Mouse (Mus musculus): ENCODE measurements around the gene Proca1.
"Not testable (repeated sequence)": the region's sequence is repeated elsewhere in the genome, so short reads cannot be mapped to it uniquely, and the experiment has no call there.

Gene Proca1

GRCm38 (mm10) chr11:78182961-78183844, 10.0 kb upstream of the Proca1 start, which contains the start of gene Rpl23a:
TSS of gene Rpl23a (minus strand) at chr11:78183584.
- DNase-seq: peak; percentile 83

- no peak for DNase-seq
Measured at GRCm38 (mm10) chr11:78183884-78184514, 9.2 kb upstream of the Proca1 start.

- not testable (repeated sequence) for DNase-seq
Measured at GRCm38 (mm10) chr11:78184702-78185101, 8.5 kb upstream of the Proca1 start.

- DNase-seq: peak; percentile 92
Measured at GRCm38 (mm10) chr11:78188331-78189233, 4.6 kb upstream of the Proca1 start, which contains the start of gene Rab34. TSS of gene Rab34 (plus strand) at chr11:78188430.

GRCm38 (mm10) chr11:78189234-78190040, 3.8 kb upstream of the Proca1 start:
- DNase-seq: peak; percentile 89

GRCm38 (mm10) chr11:78190041-78190440, 3.2 kb upstream of the Proca1 start:
- peak; percentile 75 for DNase-seq

GRCm38 (mm10) chr11:78194411-78195100, 1.4 kb downstream of the Proca1 start:
- peak; percentile 90 for DNase-seq

DNA sequence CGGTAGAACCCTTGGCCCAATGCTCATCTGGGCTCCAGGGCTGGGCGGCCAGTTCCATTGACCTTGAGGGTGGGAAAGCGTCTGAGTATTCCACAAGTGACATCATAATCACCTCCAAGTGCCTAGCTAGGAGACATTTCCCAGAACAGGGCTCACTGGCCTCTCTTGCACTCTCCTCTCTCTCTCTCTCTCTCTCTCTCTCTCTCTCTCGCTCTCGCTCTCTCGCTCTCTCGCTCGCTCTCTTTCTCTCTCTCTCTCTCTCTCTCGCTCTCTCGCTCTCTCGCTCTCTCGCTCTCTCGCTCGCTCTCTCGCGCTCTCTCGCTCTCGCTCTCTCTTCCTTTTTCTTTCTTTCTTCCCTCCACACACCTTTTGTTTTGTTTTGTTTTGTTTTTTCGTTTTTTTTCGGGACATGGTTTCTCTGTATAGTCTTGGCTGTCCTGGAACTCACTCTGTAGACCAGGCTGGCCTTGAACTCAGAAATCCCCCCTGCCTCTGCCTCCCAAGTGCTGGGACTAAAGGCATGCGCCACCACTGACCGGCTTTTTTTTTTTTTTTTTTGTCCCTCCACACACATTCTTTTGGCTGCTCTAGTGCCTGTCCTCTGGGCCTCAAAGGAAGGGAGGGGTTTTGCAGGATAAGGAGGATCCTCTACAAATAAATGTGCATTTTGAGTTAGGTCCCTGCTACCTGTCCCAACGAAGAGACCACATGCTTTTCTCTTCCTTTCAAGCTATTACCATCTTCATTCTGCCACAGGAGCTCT, 2.1 kb downstream of the Proca1 start:
- no peak for DNase-seq

DNA sequence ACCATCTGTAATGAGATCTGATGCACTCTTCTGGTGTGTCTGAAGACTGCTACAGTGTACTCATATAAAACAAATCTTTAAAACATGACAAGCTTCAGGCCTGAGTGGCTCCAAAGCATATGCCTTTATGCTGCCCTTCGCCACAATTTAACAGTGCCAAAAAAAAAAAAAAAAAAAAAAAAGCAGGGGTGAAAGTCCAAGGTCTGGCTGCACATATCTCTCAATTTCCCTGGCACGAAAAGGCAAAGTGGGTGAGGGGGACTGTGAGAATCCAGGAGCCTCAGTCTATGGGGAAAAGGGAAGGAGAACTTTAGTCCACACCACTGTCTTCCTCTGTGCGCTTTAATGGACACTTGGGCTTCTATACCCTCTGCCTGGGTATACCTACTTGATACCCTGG, 9.2 kb downstream of the Proca1 start:
- DNase-seq: no peak

DNA sequence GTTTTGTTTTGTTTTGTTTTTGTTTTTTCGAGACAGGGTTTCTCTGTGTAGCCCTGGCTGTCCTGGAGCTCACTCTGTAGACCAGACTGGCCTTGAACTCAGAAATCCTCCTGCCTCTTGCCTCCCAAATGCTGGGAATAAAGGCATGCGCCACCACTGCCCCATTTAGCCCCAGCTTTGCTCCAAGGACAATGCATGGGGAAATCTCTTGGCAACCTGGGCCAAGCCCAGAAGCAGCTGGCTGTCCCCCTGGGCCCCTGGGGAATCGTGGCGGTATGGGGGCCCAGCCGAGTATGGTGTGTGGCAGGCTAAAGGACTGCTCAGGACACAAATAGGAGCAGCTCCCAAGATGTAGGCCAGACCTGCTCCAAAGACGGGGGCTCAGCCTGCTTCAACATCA, 11.1 kb downstream of the Proca1 start:
- no peak for DNase-seq

- no peak for DNase-seq
Measured at GRCm38 (mm10) chr11:78205361-78206206, 12.4 kb downstream of the Proca1 start.

GRCm38 (mm10) chr11:78207190-78207589, 14.0 kb downstream of the Proca1 start:
- no peak for DNase-seq

DNA sequence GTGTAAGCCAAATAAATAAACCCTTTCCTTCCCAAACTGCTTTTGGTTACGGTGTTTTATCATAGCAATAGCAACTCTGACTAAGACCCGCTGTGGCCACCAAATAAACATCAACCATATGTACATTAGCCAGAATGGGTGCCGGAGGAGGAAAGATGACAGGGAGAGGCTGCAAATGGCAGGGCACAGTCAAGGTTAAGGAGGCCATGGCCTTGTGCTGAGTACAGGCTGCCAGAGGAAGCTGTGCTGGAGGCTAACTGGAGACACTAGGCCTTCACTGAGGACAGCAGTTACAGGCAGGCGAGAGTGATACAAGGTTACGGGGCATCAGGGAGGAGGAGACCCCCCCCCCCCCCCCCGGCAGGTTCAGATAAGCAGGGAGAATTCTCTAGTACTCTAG, 16.7 kb downstream of the Proca1 start:
- DNase-seq: no peak

DNA sequence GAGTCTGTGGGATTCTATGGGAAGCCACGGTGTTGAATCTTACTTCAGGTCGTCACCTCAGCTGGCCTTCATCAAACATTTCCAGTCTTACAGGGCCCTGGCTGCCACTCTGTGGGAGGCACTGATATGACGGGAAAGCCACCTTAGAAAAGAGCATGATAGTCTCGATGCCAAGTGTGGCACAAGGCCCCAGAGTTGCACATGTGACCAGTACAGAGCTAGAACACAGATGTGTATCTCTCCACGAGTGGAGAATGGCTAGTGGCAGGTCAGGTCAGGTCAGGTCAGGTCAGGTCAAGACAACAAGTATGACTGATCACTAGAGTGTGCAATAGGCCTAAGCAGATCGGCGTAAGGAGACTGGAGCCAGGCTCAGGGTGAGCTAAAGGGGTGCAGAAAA, 17.4 kb downstream of the Proca1 start:
- no peak for DNase-seq

DNA sequence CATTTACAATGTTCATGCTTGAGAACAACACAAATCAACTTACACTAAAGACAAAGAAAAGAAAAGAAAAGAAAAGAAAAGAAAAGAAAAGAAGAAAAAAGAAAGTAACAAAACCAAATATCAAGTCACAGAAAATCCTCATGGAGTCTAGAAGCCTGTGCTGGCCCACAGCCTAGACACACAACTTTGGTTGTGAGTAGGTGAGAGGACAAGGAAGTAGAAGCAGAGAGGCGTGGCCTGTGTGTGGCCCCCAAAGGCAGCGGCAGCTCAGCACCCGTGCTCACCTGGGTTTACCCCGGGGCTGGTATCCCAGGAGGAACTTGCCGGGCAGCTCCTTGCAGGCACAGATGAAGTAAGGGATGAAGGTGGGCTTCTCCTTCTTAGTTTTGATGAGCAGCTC, 18.3 kb downstream of the Proca1 start:
- DNase-seq: no peak

DNA sequence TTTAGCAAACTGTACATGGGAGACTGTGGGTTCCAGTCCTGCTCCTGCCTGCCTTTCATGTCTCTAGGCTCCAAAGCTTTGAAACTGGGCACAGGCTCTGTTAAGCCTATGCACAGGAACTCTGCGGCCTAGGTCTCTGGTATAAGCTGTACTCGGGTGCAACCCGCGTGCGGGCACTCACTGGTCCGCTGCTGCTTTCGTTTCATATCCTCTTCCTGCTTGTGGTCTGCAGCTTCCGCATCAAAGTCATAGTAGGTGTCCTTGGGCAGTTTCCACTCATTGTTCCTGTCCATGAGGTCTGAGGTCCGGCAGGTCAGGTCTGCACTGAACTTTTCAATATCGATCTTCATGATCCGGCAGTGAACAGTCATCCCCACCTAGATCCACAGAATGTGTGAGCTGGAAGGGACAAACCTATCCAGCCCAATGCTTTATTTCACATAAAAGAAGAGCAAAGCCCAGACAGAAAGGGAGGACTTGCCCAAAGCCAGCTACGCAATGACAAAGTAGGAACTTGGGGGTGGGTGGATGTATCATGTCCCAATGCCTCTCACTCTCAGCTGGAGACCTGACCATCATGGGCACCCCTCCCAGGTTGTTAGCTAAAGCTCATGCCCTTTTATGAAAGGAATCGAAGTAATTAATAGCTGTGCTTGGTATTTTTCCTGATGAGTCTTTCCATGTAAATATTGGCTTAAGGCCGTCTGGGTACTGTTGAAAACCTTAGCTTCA, 20.1 kb downstream of the Proca1 start:
- DNase-seq: no peak

DNA sequence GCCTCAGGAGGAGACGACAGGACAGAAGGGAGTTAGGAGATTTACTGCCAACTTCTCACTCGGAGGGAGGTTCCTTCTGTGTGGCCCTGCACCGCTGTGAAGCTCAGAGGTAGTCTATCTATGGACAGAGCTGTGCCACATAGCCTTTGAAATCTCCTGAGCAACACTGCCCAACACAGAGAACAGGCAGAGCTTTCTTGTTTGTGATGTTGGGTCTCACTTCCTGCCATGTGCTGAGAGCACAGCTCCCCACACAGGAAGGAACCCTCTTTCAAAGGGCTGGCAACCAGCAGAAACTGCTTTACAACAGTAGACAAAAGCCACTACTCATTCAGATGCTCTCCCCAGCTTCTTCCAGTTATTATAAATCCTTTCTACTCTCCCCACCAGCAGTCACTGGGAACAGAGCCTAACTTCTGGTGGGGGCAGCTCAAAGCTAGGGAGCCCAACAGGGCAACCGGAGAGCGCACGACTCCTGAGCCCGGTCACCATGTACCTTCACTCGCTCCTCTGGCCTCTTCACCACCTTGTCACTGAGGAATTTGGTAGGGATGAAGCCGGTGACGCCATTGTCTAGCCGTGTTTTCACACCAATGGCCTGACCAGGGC, 22.6 kb downstream of the Proca1 start:
- no peak for DNase-seq

- no peak for DNase-seq
Measured at GRCm38 (mm10) chr11:78223586-78223985, 30.4 kb downstream of the Proca1 start.

DNA sequence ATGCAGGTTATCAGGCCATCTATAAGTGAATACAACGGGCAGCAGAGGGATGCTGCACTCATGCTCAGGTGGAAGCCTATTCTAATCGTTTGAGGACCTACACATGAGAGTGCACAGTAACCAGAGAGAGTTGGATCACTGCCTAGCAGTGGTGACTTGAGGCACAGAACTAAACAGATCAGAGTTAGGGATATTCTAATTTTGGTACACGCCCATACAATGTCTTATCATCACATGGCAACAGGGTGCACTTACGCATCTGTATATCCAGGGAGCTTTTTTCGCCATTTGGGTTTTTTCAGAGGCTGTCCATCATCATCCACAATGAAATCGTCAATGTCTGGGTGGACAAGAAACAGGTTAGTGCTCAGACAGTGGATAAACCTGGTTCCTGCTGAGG, 38.3 kb downstream of the Proca1 start:
- no peak for DNase-seq
